Mouse (Mus musculus) adrenal gland, postnatal 4 days (tissue): Measurements from ENCODE around the gene Hunk. TPM values are rescaled to one million over a fixed set of nuclear protein-coding genes. Genes with fewer than 3 reads are reported as not detected.

Source experiments
- DNase-seq, 2 experiments: peaks; one replicate each; pipeline ENCODE4 v3.0.0; 2021 to 2022; ENCODE audit warnings: low spot score in 2 of 2, mixed read lengths in 2 of 2
- total RNA-seq, 2 experiments: library from RNA; stranded (reverse); gene quantifications; 2 replicates each; pipeline ENCODE4 v1.2.3; 2021

Gene Hunk
- total RNA-seq, 2 experiments from 2014 or later = 12.3 to 13.7 TPM

- DNase-seq = no peak
Measured at GRCm38 (mm10) chr16:90546591-90546990, 160.8 kb downstream of the Hunk start.

GRCm38 (mm10) chr16:90547996-90548395, 162.2 kb downstream of the Hunk start:
- no peak for DNase-seq

Other genes with a start within 250 kb of the Hunk start
- 10 to 100 TPM; 67.9 to 73.4 TPM for gene Tiam1, start 242.2 kb upstream of the Hunk start, total RNA-seq
- gene Sod1, start 165.3 kb upstream of the Hunk start, total RNA-seq = 1,000 to 10,000 TPM; 1,054 to 1,131 TPM
- 10 to 100 TPM; 57.1 to 68.3 TPM for gene Scaf4, start 101.5 kb upstream of the Hunk start, total RNA-seq